Mouse (Mus musculus) spleen, adult 2 months (tissue): ENCODE results near the gene AC129217.1.

Experiments
- CTCF ChIP-seq: fragments of 200-500 bp; IDR thresholded peaks from 2 replicates; pipeline ENCODE4 v1.5.1; 2011; ENCODE audit warnings: mild to moderate bottlenecking, inconsistent platforms; ENCODE audit not compliant: insufficient read depth, insufficient read length, insufficient replicate concordance; ENCODE audit errors: extremely low read depth
- POLR2A ChIP-seq: fragments of 200-500 bp; IDR thresholded peaks from 2 replicates; pipeline ENCODE4 v1.6.1; 2011; ENCODE audit warnings: low read depth, low read length, inconsistent platforms

DNA sequence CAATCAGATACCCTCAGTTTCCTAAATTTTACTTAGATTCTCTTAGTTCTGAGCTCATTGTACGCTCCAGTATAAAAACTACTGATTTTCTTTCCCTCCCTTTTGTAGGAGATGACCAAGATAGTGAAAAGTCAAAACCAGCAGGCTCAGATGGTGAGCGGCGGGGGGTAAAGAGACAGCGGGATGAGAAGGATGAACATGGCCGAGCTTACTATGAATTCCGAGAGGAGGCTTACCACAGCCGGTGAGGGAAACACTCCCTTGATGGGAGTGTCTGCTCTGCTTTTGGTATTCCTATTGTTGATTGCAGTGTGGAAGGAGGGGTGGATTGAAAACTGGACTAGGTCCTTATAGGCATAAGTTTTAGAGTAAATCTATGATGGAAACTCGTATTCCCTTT lies 6.9 kb upstream of the AC129217.1 start:
- TF ChIP-seq CTCF (no peak), POLR2A (no peak)
